Mouse (Mus musculus): ENCODE data around the gene Map4.

GRCm38 (mm10) chr9:110084201-110084964, 153.1 kb downstream of the Map4 start:
- TF ChIP-seq CTCF (IDR thresholded peaks at IDR 0.05; ENCODE audit: borderline replicate concordance, extremely low read depth, insufficient read depth, insufficient read length) (no peak), POLR2A (IDR thresholded peaks at IDR 0.05; ENCODE audit: borderline replicate concordance, extremely low read depth, insufficient read depth, insufficient read length, poor library complexity, severe bottlenecking) (no peak)
